Mouse (Mus musculus) adrenal gland, postnatal 10 days (tissue): Measurements from ENCODE around the gene Isx. TPM values are rescaled to one million over a fixed set of nuclear protein-coding genes. Genes with fewer than 3 reads are reported as not detected.

Source experiments
- DNase-seq: peaks from one replicate; pipeline ENCODE4 v3.0.0; 2021; ENCODE audit warnings: mixed read lengths
- long read RNA-seq, 2 experiments: library from polyadenylated mRNA; stranded (forward); transcript quantifications; one replicate each; pipeline ENCODE4 v2.0.0; 2021
- total RNA-seq, 2 experiments: library from RNA; stranded (reverse); gene quantifications; 2 replicates each; pipeline ENCODE4 v1.2.3; 2021

The Isx gene
- under 1 TPM in 1 of 2 experiments, not detected in 1; 0.21 TPM for total RNA-seq
- long read RNA-seq, experiment 1, result 0 reads
- long read RNA-seq, experiment 2, result 0 reads

GRCm38 (mm10) chr8:74872940-74873339 is at the start of gene Isx:
Gene Isx (plus strand): TSS chr8:74873173.
- DNase-seq, result no peak

GRCm38 (mm10) chr8:74827689-74828088 is 45.3 kb upstream of the Isx start:
- DNase-seq, result no peak

- no peak for DNase-seq
These were observed 41.7 kb upstream of the Isx start for GRCm38 (mm10) chr8:74831322-74831721.

- DNase-seq, result no peak
These were observed 38.7 kb upstream of the Isx start for GRCm38 (mm10) chr8:74834246-74834645.

GRCm38 (mm10) chr8:74847376-74848048 is 25.5 kb upstream of the Isx start:
- DNase-seq, result peak; percentile 8

GRCm38 (mm10) chr8:74848707-74849106 is 24.3 kb upstream of the Isx start:
- no peak for DNase-seq

- no peak for DNase-seq
These were observed 22.0 kb upstream of the Isx start for GRCm38 (mm10) chr8:74850971-74851370.

GRCm38 (mm10) chr8:74851837-74852236 is 21.1 kb upstream of the Isx start:
- peak; percentile 25 for DNase-seq

GRCm38 (mm10) chr8:74853488-74853887 is 19.5 kb upstream of the Isx start:
- DNase-seq, result peak; percentile 57

GRCm38 (mm10) chr8:74854786-74855185 is 18.2 kb upstream of the Isx start:
- no peak for DNase-seq

- DNase-seq, result no peak
These were observed 17.6 kb upstream of the Isx start for GRCm38 (mm10) chr8:74855341-74855740.

GRCm38 (mm10) chr8:74859241-74859640 is 13.7 kb upstream of the Isx start:
- DNase-seq, result no peak

GRCm38 (mm10) chr8:74860449-74860848 is 12.5 kb upstream of the Isx start:
- DNase-seq, result no peak

GRCm38 (mm10) chr8:74862598-74862997 is 10.4 kb upstream of the Isx start:
- DNase-seq, result no peak

GRCm38 (mm10) chr8:74870346-74870949 is 2.5 kb upstream of the Isx start:
- DNase-seq, result peak; percentile 15

GRCm38 (mm10) chr8:74871686-74872085 is 1.3 kb upstream of the Isx start:
- DNase-seq, result peak; percentile 12

GRCm38 (mm10) chr8:74872151-74872823 is 686 bp upstream of the Isx start:
- no peak for DNase-seq

- no peak for DNase-seq
These were observed 1.6 kb downstream of the Isx start for GRCm38 (mm10) chr8:74874565-74874964.

GRCm38 (mm10) chr8:74878637-74879036 is 5.7 kb downstream of the Isx start:
- no peak for DNase-seq

GRCm38 (mm10) chr8:74888763-74889162 is 15.8 kb downstream of the Isx start:
- DNase-seq, result no peak

- DNase-seq, result no peak
These were observed 18.1 kb downstream of the Isx start for GRCm38 (mm10) chr8:74891030-74891429.

- DNase-seq, result no peak
These were observed 23.3 kb downstream of the Isx start for GRCm38 (mm10) chr8:74896302-74896701.

GRCm38 (mm10) chr8:74897315-74897714 is 24.3 kb downstream of the Isx start:
- no peak for DNase-seq
